Mouse (Mus musculus) kidney, postnatal 14 days (tissue): ENCODE data around the gene 1500009L16Rik.

ENCODE experiments used
- DNase-seq: peaks from one replicate; pipeline ENCODE4 v3.0.0; 2022; ENCODE audit warnings: mixed read lengths

The 1500009L16Rik gene

DNA sequence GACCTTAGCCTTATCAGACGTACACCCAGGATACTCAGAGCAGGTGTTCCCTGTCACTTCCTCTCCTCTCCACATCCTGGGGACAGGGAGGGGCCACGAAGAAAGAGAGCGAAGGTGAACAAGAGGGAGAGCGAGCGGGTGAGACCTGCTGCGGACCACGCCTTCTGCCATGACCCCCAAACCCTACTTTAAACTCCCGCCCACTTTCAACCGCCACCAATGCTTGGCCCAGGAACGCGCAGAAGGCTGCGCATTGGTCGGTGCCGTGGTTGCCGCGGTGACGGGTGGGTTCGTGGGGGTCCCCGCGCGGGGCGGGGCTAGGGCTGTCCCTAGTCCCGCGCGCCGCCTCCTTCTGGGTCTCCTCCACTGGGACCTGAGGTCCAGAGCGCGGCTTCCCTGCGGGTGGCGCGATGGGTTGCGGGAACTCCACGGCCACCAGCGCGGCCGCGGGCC lies at the start of gene 1500009L16Rik:
Gene 1500009L16Rik (plus strand): TSS at position 287 of the 453 bp plus-strand sequence.
- peak; percentile 85 for DNase-seq

DNA sequence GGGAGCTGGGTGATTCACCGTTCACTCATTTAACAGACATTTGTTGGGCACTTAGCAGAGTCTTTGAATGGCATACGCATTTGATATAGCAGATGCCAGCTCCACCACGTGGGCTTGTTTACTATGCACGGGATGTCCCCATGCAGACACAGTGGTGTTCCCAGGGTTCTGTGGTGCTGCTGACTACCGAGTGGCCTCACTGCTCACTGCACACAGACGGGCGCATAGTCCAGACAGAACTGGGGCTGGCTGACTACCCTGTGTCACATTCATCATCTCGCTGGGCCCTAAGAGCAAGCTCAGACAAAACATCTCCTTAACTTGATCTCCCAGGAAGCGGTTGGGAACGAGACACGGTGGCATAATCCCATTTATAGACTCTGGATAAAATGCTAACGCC lies 41.3 kb upstream of the 1500009L16Rik start:
- DNase-seq: no peak

DNA sequence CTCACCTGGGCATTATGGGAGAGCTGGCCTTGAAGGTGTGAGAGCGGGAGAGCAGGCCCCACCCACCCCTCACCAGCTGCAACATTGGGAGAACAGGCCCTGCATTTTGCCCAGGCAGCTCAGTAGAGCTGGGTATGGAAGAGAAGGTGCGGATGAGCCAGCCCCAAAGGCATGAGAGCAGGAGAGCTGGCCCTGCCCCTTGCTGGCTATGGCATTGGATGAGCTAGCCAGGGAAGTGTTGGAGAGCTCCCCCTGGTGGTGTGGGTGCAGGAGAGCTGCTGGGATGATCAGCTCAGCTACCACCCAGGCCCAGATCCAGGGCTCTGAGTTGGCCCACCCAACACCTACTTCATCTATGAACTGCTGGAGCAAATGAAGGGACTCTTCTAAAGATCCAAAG lies 34.5 kb upstream of the 1500009L16Rik start:
- no peak for DNase-seq

DNA sequence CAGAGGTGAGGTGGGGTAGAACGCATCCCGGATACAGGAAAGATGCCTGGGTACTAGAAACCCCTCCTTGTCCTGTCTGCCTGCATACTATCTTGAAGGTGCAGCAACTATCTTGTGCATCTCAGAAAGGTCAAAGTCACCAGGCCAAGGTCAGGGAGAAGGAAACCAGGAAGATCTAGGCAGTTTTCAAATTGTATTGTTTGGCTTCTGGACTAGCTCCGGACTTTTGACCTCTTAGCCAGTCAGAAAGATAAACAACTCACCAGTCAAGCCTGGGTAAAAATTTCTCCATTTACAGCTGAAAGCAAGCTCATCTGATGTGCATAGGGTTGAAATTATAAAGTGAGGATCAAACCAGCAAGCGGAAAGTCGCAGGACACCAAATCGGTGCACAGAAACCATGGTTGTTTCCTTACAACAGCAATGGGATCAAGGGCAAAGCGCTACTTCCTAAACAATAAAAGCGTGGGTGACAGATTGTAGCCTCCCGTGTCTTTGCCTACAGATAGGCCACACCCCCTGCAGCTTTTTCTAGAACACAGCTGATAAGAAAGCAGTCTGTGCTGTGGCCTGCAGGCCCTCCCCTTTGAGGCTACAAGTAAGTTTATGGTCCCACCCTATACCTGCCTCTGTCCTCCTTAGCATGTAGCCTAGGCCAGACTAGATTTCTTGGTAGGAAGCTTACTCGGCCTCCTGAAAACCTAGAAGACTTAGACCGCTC lies 30.3 kb upstream of the 1500009L16Rik start:
- no peak for DNase-seq

DNA sequence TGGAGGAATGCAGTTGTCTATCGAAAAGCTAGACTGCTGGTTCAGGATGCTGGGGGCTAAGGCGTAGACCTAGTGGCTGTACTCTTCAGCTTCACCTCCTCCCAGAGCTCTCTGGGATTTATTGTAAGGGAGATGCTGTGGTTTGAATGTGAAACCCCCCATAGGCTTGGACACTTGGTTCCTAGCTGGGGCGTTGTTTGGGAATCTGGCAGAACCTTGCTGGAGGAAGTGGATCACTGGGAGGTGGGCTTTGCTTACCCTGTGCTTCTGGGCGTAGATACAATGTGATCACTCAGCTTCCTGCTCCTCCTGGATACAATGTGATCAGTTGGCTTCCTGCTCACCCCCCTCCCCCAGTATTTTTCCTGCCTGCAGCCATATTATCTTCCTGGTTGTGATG lies 26.4 kb upstream of the 1500009L16Rik start:
- no peak for DNase-seq

DNA sequence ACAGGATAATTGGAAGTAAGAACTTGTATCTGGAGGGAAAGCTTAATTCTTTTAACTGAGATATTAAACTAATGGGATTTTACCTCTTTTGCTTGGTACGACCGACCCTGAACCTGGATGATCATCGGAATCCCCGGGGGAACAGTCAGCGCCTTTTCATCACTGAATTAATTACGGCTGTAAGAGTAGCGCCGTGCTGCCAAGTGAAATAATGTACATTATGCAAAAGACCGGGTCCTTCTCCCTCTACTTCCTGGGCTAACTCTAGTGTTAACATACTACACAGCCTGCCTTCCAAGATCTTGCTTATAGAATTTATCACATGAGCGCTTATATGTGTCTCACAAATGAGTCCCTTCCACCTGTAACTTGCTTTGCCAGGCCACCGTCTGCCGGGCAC lies 16.0 kb upstream of the 1500009L16Rik start:
- DNase-seq: no peak

DNA sequence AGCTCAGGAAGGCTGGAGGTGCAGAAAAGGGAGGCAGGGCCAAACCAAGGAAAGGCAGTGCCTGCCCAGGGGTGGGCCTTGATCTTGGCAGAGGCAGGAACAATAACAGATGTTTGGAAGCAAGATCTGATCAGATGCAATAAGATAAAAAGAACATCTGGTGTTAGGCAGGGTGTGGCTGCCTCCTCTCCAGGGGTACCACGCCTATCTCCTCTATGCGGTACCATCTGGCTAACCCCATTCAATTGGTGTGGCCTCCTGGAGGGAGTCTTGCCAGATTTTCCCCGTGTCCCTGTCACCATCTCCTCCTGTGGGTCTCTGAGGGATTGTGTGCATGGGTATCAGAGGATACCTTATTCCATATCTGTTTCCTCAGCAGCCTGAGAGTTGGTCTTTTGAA lies 12.7 kb upstream of the 1500009L16Rik start:
- DNase-seq: no peak

DNA sequence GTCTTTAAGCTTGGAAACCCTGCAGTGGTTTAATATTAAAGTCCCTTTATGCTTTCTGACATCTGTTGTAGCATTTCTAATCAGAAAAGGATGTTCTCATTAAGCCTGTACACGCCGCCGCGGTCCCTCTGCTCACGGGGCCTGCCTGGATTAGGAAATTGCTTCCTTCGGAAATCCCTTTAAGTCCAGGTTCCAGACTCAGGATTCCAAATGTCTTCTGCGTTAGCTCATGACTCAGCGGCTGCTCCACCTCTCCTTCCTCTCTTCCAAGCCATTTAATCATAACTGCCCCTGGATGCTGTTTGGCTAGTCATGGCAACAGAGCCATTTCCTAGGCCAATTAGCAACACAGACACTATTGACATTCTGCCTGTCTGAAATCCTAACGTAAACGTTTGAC lies 10.9 kb upstream of the 1500009L16Rik start:
- no peak for DNase-seq

DNA sequence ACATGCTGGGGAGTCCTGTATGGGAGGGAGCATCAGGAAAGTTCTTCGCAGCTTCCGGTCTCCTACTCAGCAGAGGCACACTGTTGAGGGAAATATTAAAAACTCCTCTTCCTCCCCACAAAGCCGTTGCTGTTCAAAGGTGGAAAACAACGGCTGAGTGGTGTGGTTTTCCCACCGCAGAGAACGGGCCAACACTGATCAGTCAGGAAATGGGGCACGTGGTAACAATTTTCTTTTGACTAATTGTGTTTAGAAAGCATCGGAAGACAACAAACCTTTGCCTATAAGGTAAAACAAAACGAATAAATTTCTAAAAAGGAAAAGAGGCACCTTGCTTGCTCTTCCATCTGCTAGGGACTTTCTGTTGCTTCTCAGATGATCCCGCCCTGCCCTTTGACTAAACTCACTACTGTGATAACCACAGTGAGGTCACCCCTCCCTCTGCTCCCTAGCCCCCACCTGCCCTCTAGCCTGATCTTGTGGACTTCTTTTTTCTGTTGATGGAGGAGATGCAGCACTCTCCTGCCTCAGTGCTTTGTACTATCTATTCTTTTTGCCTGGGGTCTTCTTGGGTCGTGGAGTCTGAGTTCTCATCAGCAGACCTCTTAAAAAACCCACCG lies 3.7 kb upstream of the 1500009L16Rik start:
- DNase-seq: no peak

DNA sequence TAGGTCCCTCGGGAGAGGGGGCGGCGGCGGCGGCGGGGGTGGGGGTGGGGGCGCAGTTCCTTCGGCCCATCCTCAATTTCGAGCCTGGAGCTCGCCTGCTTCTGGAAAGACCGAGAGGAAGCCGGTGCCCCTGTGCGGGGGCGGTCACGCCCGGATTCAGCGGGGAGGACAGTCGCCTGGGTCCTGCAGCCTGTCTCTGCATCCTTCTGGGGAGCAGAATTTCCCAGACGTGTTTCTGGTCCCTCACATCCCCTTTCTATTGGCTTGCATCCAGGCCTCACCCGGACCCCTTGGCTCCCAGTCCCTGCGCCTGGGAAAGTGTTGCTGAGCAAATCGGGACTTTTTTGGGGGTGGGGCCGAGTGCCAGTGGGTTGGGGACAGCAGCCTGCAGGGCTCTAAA lies 390 bp downstream of the 1500009L16Rik start:
- peak; percentile 40 for DNase-seq

DNA sequence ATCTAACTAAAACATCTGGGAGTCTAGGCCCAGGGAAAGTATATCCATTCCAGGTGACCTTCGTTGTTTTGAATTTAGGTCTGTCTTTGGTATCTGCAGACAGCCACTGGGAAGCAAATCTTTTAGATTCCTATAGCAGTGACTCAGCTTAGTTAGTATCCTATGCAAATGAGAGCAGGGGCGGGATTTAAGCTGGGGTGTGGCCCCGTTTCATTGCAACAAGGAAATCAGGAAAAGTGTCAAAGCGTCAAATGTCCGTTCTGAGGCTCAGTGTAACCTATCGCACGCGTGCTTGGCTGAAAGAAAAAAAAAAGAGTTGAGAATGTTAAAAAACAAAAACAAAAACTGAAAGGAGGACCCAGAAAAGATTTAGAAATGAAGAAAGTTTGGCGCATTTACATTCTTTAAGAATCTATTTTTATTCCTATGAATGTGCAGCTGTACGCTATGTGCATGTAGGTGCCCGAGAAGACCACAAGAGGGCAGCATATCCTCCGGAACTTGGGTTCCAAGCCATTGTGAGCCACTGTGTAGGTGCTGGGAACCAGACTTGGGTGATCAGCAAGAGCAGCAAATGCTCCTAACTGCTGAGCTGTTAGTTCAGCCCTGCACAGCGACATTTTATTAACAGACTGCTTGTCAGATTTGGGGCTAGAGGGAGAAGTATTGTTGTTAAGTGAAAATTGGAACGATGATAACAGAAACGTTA lies 1.8 kb downstream of the 1500009L16Rik start:
- DNase-seq: no peak

DNA sequence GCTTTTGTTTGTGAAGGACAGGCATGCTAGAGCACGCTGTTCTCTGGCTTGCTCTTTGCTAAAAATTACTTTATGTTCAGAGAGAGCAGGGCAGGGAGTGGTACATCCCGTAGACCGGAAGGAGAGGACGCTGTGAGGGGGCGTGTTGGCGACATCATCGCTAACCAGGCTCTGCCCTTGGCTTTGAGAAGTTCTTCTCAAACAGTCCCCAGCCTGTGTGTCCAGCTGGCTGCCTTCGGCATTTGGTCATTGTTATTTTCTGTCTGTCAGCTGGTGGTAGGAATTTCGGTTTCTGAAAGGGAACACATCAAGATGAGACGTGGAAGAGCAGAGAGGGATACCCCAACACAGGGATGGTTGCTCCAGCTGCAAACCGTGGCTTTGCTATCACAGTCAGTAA lies 3.5 kb downstream of the 1500009L16Rik start:
- peak; percentile 48 for DNase-seq

DNA sequence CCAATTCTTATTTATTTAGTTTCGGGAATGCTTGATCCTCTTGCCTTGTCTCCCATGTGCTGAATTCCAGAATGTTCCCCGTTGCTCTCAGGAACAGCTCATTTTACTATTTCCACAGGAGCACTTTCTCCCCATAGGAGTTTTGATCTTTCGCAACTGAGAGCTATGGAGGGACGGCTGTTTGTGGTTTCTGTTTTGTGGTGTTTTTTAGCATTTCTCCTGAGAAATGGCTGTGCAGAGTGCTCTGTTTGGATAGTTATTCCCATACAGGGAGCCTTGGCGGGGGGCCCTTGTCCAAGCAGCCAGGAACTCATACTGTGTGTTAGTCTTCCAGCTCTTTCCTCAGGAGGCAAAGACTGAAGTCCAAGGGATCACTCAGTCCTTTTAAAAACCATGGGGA lies 5.2 kb downstream of the 1500009L16Rik start:
- no peak for DNase-seq

DNA sequence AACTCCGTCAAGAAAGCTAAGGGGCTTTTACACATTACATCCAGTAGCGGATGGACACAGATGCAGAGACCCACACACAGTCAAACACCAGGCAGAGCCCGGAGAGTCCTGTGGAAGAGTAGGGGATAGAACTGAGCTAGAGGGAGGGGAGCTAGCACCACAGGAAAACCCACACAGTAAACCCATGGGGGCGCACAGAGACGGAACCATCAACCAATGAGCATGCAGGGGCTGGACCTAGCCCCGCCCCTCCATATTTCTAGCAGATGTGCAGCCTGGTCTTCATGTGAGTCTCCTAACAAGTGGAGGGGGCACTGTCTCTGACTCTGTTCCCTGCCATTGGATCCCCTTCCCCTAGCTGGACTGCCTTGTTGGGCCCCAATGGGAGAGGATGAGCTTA lies 5.9 kb downstream of the 1500009L16Rik start:
- no peak for DNase-seq

DNA sequence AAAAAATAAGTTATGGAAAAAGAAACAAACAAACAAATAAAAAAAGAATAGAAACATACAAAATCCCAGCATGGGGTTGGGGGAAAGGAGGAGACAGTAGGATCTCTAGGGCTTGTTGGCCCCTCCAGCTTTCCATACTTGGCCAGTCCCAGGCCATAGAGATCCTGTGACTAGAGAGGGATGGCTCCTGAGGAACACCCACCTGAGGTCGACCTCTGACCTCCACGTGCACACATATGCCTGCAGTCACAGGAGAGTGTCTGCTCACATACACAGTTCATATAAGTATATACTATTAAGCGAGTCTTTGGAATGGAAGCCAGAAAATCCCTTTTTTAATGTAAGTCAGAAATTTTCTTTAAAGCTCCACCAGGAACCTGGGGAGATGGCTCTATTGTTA lies 6.4 kb downstream of the 1500009L16Rik start:
- no peak for DNase-seq

DNA sequence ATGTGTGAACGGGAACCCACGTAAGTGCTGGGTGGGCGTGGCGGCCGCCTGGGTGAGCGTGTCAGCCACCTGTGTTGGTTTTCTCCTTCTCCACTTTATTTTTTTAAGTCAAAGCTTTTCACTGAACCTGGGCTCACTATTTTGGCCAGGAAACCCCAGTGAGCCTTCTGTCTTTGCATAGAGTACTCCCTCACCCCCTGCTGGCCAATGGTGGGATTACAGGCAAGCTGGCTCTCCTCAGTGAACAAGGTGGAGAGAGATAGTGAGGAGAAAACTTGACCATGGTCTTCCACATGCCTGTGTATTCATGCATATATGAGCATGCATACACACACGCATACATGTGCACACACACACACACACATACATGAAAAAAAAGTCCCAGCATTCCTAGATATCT lies 6.8 kb downstream of the 1500009L16Rik start:
- DNase-seq: peak; percentile 82

DNA sequence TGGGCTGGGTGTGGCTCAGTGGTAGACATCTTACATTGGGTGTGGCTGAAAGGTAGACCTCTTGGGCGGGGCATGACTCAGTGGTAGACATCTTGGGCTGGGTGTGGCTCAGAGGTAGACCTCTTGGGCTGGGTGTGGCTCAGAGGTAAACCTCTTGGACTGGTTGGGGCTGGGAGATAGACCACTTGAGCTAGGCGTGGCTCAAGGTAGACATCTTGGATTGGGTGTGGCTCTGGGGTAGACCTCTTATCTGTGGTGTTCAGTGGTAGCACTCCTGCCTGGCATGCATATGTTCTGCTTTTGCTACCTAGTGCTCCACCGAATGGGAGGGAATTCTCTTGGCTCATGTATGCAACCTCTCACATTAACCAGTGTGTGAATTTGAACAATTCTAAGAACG lies 11.1 kb downstream of the 1500009L16Rik start:
- DNase-seq: no peak

DNA sequence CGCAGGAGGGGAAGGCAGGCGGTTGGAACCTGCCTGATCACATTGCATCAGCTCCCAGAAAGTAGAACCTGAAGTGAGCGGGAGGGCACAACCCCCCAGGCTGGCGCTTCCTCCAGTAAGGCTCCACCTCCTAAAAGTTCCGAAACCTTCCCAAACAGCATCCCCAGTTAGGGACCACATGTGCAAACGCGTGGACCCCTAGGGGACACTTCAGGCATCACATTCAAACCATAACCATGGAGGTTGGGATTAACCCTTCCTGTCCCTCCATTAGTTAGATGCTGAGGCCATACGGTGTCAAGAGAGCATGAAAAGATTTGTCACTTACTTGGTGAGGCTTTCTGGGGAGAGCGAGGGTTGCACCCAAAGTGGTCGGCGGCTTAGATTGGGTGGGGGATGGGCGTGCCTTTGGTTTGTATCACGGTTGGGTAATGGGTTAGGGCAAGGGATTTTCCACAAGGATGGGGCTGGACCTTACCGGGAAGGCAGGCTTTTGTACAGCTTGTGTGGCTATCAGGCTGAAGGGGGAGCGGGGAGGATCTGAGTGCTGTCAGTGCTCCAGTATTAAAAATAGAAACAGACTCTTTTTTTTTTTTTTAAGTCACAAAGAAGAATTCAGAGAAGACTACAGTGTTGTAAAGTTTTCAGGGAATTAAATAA lies 16.5 kb downstream of the 1500009L16Rik start:
- peak; percentile 12 for DNase-seq

DNA sequence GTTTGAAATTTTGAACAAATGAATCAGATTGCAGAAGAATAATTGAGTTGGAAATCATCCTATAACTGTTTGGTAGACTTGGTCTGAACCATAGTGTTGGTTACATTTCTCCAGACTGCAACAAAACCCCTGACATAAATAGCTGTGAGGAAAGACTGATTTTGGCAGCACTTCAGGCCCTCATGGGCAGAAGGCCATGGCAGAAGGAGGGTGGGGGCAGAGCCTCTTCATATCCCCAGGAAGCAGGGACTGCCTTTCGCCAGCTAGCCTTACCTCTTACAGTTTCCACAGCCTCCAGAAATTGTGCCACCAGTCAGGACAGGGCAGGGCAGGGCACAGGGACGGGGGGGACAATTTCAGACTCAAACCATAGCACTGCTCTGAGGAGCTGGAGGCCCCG lies 22.0 kb downstream of the 1500009L16Rik start:
- DNase-seq: no peak

DNA sequence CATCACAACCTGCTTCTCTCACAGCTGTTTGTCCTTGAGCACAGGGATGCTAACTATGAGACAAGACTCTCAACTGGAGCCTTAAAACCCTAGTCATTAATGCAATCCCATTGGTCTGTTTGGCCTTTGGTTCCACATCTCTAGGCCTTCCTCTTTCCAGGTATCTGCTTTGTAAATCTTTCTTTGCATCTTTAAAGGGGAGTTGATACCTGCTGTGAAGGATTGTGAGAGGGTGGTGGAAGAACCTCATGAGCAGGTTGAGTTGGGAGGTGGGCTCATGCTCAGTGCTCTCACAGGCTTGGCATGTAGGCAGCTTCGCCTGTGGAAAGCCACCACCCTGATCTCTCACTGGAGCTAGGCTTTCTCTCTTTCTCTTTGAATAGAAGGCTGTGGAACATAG lies 30.4 kb downstream of the 1500009L16Rik start:
- DNase-seq: no peak

DNA sequence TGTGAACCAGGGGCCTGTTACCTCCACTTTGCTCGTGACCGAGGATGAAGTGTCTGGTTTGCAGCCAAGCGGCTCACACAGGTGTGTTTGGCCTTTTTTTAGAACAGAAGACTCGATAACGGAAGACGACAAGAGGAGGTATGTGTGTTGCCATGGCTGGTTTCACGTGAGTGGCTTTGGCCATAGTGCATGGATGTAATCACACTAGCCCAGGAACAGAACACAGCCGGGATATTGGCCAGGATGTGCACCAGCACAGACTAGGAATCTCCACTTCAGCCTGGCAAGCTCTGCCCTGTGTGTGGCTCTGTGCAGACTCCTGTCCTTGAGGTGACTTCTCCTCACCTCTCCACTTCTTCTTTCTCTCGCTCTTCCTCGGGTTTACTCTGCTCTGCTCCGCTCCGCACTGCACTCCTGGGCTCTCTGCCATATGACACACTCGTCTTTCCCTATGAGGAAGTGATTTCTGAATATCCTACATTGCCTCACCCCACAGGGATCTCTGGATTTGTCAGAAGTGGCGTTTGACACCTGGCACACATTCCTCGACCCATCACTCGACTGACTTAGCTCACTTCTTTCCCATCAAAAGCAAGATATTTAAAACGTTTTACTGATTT lies 34.8 kb downstream of the 1500009L16Rik start:
- DNase-seq: peak; percentile 5

DNA sequence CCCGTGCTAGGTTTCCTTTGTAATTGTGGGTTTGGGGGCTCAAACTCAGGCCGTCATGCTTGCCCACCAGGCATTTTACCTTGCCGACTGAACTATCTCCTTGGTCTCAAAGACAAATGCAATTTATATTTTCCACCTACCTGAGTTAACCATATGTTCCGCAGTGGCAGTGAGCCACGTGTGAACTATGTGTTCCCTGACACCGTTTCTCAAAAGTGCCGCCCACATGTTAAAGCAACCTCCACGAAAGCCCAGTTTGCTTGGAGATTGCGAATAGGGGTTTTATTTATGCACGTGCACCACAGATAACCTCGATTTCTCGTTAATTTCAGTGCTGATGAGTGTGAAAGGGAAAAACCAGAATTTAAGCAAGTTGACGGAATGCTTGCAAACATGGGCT lies 36.1 kb downstream of the 1500009L16Rik start:
- DNase-seq: no peak

DNA sequence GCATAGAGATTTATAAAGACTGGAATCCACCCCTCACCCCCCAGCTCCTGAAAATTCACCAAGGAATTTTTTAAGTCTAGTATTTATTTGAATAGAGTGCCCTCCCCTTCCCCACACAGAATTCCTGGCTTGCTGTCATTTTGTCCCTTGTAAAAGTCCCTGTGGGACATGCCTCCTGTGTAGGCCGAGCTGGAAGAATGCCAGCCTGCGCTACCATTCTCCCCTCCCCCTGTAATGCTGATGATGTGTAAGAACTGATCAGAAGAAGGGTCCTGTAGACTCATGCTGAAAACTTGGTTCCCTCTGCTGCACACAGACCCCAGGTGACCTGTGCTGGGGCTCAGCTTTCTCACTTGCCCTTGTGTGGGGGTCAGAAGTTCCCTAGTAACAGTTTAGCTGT lies 37.9 kb downstream of the 1500009L16Rik start:
- peak; percentile 38 for DNase-seq
